Mouse (Mus musculus) liver, adult 2 months (tissue): Measurements from ENCODE around the gene Prdx6.

Source experiments
- CTCF ChIP-seq: fragments of 200-500 bp; IDR thresholded peaks from 2 replicates; pipeline ENCODE4 v1.5.1; 2011; ENCODE audit warnings: low read depth, low read length, control low read depth
- POLR2A ChIP-seq: fragments of 200-500 bp; IDR thresholded peaks from 2 replicates; pipeline ENCODE4 v1.6.1; 2011; ENCODE audit warnings: low read length, control low read depth; ENCODE audit not compliant: insufficient read depth; ENCODE audit errors: extremely low read depth

DNA sequence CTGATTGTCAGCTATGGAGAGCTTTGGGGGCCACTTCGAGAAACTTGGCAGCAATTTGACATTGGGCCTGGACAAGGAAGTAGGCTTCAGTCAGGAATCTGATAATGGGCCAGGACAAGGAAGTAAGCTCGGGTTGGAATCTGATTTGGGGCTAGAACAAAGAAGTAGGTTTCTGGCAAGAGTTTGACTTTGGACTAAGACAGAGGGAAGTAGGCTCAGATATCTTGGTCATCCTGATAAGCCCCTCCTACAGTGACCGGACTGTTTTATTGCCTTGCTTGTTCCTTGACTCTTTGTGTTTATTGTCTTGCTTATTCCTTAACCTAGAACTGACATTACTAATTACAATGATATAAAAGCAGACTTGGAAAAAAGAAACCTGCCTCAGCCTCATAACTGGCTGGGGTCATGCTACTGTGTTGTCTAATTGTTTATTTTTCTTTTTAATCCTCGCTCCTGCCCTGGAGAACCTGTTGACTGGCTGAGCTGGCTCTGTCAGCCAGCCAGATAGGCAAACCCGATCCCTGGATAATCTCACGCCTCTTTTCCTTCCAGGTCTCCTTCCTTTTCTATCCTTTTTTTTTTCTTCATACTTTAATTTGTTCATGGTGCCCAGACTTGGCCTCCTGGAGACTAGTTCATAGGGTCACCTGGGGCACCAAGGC, 28.4 kb upstream of the Prdx6 start:
- TF ChIP-seq CTCF: no peak
- TF ChIP-seq POLR2A: no peak
